Mouse (Mus musculus): ENCODE results near the gene Kif6.

The Kif6 gene

DNA sequence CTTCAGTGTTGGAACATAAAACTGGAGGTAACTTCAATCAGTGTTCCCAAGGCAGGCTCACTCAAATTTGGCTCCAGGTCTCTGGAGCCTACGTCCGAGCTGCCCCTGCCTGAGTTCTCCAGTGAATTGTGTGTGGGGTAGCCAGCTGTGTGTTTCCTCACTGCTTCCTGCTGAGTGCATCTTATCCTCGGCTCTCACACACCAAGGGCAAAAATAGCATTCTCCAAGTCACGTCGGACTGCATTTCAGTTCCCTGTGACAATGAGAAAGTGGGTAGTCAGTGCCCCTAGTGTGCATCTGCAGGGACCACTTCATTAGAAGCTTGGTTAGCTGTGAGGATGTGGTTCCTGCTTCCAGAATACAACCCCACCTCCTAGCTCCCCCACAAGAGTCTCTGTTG lies 222.5 kb downstream of the Kif6 start:
- no peak for DNase-seq (ENCODE audit: extremely low spot score, low spot score)

DNA sequence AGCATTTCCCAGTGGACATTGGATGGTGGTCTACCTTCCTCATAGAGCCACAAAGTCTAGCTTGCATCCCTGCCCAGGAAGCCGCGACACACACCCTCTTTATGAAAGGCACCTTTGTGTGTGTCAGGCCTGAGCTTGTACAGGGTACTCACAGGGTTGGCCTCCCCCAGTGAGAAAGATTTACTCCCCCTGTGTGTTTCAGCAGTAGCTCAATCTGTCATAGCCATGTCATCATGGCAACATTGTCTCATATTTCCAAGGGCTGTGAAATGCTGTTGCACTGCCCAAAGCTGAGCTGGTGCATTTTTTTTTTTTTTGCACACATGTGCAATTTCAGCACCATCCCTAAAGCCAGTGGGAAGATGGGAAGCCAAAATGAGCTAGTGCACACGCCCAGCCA lies 224.3 kb downstream of the Kif6 start:
- DNase-seq (ENCODE audit: extremely low spot score, low spot score) = no peak

DNA sequence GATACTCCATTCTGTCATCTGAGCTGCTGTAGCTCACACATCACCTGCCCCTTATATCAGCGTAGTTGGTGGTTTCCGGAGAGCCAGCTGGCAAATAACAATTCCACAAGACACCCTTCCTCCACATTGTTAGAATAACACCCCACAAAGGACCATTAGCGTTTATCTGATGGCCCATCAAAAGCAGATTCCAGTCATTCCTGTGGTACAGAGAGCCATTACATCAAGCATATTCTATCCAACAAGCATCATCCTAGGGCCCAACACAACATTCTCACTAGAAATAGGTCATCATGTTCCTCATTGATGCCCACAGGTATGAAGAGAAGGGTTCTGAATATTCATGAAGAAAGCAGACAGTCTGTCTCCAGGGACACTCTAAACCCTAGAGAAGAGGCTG lies 236.3 kb downstream of the Kif6 start:
- no peak for DNase-seq (ENCODE audit: extremely low spot score, low spot score)

DNA sequence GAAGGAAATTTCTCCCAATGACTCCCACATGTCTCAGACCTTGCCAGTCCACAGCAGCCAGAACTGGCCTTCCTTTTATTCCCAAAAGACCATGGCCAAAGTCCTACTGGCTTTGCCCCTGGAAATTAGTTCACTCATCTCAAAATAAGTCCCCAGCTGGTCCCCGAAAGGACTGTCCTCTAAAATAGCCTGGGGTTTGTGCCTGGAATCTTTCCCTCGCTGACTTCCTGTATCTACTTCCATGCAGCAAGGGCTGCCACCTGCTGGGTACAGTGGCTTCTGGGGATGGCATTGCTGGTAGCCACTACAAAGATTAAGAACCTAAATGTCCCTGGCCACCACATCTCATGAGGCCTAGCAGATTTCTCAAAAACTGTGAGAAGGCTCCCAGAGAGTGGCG lies 237.2 kb downstream of the Kif6 start:
- no peak for DNase-seq (ENCODE audit: extremely low spot score, low spot score)

DNA sequence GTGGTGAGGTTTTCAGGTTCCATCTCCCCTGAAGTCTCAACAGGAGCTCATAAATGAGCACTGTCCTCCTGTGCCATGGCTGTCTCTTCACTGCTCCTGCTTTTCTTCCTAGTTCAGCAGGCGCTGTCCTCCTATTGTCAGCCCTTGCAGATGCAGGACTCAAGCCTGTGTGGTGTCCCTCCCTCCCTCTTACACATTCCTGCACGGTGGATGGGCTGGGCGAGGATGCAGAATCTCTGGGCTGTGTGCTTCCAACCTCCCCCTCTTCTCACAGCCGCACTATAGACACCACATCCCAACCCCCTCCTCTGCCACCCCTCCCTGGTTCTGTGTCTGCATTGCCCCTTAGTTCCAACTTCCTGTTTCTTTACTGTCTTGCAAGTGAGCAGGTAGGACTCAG lies 240.8 kb downstream of the Kif6 start:
- no peak for DNase-seq (ENCODE audit: extremely low spot score, low spot score)

DNA sequence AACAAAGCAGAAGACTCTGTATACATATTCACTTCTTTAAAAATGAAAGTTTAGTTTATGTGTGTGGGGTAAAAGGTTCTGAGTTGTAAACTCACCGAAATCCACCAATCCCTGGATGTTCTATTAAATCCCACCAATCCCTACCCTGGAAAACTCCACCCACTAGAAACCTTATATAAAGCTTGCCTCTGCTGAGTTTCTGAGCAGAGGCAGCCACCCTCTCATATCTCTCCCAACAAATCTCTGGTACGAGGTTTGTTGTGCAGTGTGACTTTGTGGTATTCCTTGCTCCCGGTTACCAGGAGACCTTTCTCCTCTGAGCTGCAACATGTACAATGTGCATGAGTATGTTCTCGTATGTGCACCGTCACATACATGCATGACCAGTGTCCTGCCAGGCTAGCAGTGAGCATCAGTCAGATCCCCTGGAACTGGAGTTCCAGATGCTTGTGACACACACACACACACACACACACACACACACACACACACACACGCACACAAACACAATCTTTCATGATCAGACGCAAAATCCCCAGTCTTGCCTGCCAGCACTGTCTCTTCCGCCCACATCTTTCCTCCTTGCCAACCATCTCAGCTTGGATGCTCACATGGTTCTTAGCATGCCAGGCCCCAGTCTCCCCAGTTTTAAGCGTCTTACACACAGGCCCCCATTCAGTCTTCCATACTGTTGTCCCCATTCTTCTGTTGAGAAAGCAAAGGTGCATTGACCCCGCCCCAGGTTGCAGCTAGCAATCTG lies 245.3 kb downstream of the Kif6 start:
- DNase-seq (ENCODE audit: extremely low spot score, low spot score) = no peak

DNA sequence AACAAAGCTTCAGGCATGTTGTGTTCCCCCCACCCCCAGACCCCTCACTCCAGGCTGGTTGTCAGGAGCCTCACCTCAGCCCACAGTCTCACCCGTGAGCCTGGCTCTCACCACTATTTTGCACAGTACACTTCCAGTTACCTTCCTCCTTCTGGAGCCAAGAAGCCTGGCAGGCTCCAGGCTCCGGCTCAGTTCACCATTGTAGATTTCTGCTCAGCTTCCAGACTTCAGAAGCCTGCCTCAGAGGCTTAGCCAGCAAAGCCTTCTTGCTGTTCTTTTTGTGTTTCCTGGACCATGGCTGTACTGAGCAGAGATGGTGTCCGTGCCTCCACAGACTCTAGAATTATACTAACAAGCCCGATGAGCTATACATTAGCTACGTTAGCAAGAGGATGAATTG lies 248.7 kb downstream of the Kif6 start:
- no peak for DNase-seq (ENCODE audit: extremely low spot score, low spot score)

DNA sequence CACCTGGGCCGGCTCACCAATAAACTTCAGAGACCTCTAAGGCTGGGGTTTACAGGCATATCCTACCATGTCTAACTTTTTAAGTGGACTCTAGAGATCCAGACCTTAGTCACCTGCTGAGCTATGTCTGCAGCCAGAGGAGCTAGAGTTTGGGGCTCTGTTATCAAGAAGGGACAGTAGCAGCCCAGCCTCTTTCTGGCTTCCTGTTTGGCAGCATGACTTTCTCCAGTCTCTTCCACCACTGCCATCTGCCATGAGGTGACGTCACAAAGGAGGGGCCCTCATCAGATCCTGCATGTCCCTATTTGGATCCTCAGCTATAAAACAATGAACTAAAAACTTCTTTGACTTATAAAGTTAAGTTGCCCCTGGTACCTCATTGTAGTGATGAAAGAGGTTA lies 250.7 kb downstream of the Kif6 start:
- no peak for DNase-seq (ENCODE audit: extremely low spot score, low spot score)

DNA sequence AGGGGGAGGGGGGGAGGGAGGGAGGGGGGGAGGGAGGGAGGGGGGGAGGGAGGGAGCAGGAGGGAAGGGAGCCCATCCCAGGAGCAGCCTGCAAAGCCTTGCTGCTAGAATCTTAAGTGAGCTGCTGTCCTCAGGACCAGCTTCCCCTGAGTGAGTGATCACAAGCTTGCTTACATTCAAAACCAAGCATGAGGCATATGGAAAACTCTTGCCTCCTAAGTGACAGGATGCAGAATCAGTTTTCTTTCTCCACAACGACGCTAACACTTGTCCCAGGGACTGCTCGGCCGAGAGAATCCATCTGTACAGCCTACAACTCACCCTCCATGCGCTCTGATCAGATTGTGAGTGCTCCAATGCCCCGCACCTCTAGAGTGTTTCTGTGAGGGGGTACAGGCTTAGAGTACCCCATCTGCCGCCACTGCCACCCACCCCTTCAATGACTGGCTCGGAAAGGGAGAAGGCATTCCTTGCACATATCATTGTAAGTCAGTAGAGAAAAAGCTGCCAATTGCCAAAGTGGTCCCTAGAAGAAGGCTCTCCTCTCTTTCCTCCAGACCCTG lies 251.8 kb downstream of the Kif6 start:
- no peak for DNase-seq (ENCODE audit: extremely low spot score, low spot score)

DNA sequence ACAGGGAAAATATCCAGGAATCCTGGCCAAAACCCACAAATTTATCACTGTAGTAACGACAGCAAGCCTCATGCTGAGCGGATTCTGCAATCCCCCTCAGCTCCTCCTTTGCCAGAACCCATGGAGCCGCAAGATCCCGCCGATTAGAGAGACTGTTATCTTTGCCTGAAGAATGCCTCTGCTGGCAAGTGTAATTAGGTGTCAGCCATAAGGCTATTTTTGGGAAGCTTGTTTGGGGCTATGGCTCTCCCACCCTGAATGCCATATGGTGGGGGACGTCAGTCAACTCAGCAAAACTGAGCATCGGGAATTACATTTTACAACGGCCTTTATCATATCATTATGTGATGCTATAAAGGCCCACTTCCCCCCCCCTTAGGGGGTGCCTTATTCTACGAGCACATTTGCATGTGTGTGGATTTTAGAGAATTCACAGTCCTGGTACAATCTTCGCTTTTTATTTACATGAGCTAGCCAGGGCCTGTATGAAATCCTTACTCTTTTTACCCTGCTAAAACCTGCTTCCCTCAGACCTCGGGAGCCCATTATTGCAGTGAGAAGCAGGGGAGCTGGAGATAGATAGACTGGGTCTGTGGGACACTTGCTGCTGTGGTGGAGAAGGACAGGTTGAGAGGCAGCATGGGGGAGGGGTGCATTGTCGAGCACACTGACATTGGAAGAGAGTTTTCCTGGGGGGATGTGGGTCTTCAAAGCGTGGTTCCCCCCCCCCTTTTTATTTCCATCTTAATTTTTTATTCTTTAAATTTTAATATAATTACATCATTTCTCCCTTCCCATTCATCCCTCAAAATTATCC lies 252.6 kb downstream of the Kif6 start:
- no peak for DNase-seq (ENCODE audit: extremely low spot score, low spot score)

DNA sequence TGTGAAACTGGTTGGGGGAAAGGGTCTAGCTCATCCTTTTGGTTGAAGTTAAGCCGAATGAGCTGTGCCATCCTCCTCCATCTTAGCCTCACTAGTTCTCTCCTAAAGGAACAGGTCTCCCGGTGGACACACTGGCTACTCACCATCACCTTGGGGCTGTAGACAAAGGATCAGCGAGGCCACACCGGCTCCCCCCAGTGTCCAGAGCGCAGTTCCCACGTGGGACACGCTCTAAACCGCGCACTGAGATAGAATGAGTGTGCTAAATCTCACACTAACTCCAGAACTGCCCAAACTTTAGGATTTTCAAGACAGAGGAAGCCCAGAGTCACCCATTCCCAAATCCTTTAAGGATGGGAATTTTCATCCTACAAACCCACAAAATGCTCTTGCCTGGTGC lies 254.3 kb downstream of the Kif6 start:
- no peak for DNase-seq (ENCODE audit: extremely low spot score, low spot score)

DNA sequence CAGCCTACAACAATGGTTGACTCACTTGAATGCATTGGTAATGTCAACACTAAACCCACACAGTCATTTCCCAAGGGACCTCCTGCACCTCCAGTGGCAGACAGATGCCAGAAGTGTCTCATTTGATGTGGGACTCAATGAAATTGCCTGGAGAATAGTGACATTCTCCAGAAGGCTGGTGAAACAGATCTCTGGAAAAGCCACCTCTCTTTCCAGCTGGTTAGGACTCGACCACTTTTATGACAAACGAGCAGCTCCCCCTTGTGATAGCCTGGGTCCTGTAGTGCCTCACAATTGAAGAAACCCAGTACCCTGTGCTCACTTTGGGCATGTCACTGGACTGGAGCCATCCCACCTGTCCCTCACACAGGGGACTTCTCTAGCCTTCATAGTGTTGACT lies 257.4 kb downstream of the Kif6 start:
- DNase-seq (ENCODE audit: extremely low spot score, low spot score) = no peak

DNA sequence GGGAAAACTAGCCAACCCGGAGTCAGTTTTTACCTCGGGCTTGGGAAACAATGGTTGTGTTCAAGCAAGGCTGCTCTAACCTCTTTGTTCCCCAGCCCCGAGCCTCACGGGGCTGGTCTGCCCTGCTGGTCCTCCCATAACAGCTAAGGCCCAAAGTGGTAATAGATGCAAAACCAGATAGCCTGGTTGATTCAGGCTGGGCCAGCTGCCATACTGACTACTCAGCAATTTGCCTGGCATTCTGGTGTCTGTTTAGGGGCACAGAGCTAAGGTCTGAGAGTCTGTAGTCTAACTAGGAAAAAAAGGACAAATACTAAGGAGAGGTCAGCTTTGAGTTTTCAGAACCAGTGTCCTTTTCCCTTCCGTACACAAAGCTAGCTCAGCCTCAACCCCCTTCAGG lies 259.8 kb downstream of the Kif6 start:
- DNase-seq (ENCODE audit: extremely low spot score, low spot score) = no peak

DNA sequence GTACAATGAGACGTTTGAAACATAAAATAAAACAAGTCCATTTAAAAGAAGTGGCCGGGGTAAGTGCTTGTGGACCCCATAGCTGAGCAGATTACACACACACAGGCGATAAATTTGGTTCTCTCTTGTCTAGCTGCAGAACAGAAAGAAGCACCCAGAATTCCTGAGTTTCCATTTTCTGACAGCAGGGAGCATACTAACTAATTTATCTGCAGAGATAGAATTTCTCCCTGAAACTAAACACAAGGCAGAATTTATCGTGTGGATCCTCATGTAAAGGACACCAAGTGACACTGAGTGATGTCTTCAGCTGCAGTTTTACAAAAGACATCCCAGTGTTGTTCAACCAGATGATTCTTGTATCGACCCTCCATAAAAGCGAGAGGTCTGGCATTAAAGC lies 260.5 kb downstream of the Kif6 start:
- no peak for DNase-seq (ENCODE audit: extremely low spot score, low spot score)

DNA sequence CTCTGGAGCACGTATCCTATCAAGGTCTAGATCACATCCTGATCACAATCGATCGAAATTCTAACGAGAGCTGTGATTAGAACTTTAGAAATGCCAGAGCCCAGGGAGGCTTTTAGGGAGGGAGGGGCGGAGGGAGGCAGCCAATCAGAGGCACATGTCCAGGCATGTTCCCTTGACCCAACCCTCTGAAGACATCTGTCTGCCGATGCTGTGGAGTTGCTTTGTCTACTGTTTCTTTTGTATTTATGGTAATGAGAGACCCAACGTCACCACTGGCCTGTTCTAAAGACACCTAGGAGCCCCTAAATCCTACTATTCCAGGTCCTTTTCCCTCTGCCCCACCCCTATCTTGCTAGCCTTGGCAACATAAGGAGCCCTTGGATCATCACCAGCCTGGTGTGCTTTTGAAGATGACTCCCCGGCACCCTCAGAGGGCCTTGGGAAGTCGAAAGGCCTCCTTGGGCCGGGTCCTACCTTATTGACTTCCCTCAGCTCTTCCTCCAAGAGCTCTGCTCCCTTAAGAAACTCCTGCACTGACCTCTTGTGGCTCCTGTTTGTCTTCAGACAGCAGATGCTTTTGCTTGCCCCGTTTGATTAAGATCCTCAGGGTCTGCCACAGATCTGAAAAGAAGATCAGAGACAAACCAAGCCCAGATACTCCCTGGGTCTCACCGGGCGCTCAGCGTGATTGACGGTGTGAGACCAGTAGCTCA lies 261.2 kb downstream of the Kif6 start:
- DNase-seq (ENCODE audit: extremely low spot score, low spot score) = no peak

DNA sequence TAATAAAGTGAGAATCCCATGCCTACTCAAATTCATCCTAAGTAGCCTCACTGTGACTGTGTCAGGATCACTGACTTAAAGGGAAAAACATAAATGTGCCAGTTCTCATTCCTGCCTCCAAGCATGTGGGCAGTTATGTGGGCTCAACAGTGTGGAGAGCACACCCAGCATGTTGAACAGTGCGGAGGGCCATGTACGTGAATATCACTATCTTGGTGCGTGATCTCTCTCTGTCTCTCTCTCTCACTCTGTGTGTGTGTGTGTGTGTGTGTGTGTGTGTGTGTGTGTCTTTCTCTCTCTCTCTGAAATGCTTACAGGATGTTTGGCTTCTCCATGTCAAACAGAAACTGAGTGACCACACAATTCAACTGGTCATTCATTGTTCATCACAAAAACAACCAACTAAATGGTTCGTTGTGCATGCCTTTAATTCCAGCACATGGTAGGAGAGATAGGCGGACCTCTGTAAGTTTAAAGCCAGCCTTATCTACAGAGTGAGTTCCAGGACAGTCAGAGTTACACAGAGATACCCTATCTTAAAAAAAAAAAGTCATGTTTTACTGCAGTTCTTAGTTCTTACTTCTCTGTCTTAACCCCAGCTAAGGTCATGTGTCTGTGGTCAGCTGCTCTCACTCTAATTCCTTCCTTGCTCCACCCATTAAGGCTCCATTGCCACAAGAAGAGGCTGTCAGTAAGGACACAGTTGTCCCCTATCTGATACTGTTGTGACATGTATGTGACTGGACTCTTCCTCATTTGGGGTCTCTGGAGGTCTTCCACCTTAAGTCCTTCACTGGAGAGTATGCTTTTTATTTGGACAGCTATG lies 266.2 kb downstream of the Kif6 start:
- DNase-seq (ENCODE audit: extremely low spot score, low spot score) = no peak

DNA sequence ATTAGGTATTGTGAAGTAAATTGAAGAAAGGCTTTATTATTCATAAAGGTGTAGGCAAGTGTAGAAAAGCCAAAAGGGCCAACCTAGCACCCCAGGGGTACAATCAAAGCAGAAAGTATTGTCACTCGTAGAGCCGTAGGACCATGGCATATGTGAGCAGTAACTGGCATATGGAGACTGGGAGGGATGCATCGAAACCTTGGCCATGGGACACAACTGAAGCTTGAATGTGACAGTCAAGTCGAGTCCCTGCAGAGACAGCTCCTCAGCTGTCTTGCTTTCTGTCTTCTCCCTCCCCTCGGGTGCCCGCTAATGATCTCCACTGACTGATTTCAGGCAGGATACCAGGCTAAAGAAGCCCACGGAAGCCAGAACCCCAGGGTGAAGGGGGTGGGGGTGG lies 266.9 kb downstream of the Kif6 start:
- no peak for DNase-seq (ENCODE audit: extremely low spot score, low spot score)

DNA sequence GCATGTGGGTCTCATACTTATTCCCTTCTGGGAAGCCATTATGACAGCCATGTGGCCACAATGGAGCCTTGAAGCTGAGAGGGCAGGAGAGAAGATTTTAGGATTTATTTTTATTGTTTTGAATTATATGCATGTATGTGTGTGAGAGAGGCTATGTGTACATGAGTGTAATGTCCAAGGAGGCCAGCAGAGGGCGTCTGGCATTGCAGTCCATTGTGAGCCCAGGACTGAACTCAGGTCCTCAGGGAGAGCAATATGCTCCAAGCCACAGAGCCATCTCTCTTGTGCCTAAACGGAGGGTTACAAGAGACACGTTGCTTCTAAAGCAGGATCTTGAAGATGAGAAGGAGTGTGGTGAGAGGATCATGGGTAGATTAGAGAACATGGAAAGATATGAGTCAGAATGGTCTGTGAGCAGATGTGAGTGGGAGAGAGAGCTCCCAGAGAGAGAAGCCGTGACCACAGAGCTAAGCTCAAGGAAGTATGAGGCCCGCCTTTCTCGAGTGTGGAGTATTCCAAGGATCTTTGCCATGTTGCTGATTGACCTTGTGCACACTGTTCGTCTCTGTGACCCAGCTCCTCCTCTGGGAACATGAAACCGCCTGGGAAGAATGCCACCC lies 268.3 kb downstream of the Kif6 start:
- DNase-seq (ENCODE audit: extremely low spot score, low spot score) = no peak

DNA sequence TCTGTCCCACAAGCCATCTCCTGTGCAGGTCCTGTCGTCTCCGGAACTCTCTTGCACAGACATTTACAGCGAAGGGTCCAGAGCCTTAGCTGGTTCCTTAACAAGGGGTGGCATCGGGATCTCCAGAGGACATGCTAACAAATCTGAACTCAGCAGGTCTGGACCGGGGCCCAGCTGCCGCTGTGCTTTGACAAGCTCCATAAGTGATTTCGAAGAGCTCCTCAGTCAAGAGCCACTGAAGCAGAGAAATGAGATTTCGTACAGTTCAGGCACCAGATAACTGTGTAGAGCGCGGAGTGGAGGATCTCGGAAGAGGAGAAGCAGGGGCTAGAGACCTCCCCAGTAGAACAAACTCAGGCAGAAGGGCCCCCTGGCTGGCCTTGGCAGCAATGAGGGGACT lies 270.1 kb downstream of the Kif6 start:
- DNase-seq (ENCODE audit: extremely low spot score, low spot score) = no peak

DNA sequence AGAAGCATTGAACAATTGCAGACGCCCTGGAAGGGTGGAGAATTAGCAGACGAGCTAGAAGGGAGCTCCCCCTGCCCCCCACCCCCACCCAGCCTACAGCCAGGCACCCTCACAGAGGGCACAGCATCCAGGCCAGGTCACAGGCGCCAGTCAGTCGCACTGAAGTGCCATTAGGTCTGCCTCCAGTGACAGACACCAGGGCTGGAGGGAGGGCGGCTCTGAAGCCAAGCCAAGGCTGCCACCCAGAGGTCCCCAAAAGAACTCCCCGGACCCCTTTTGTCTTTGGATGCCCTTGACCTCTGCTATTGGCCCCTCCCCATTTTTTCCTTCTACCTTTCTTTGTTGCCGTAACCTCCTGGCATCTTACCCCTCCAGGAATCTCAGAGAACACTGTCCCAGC lies 274.7 kb downstream of the Kif6 start:
- peak; percentile 44 for DNase-seq (ENCODE audit: extremely low spot score, low spot score)

DNA sequence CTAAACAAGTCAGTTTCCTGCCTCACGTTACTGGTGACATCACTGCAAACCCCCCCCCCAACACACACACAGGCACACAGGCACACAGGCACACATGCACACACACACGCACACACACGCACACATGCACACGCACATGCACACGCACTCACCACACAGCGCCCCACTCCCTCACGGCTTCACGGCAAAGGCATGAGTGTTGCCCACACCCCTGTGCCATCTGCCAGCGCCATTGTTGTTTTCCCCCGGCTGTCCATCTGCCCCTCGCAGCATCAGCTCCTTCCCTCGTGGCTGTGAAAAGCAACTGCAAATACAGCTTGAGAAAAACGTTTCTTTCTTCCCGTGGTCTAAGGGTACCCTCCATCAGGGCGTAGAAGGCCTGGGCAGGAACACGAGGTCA lies 275.9 kb downstream of the Kif6 start:
- no peak for DNase-seq (ENCODE audit: extremely low spot score, low spot score)
